Mouse (Mus musculus) heart, postnatal 0 days (tissue): ENCODE results near the gene Vmn1r42.

Experiments used
- CTCF ChIP-seq: IDR thresholded peaks from 2 replicates; pipeline ENCODE4 v1.5.1; 2016; ENCODE audit warnings: antibody characterized with exemption, control low read depth, low read depth
- EP300 ChIP-seq: IDR thresholded peaks from 2 replicates; pipeline ENCODE4 v1.6.1; 2016; ENCODE audit warnings: antibody characterized with exemption, low read depth

DNA sequence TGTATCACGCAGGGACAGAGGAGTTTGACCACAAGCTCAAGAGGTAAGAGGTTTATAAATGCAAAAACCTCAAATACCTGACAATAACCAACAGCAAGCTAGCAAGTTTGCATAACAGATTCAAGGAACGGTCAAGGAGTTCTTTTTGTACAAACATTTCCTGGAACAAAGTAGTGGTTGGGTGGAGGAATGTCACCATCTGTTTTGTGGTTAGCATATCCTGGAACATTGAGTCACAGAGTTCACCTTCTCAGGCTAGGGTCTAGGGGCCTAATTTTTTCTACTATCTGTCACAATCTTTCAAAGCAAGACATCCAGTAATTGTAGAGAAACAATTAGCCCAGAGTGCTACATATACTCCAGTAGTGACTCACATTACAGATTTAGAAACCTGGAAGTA, 8.9 kb downstream of the Vmn1r42 start:
- TF ChIP-seq CTCF (no peak), EP300 (no peak)
